Mouse (Mus musculus) lung, adult 2 months (tissue): ENCODE results near the gene Zbtb16. TPM values are rescaled to one million over a fixed set of nuclear protein-coding genes. Genes with fewer than 3 reads are reported as not detected.

ENCODE experiments used
- DNase-seq: peaks from one replicate; pipeline ENCODE4 v3.0.0; 2022
- H3K4me1 ChIP-seq: fragments of 200-500 bp; 2 replicates; pipeline ENCODE4 v1.6.1; 2011; ENCODE audit warnings: low read length; ENCODE audit not compliant: control insufficient read depth, insufficient read depth
- H3K4me3 ChIP-seq: fragments of 200-500 bp; replicated peaks from 2 replicates; pipeline ENCODE3; 2011; ENCODE audit warnings: low read depth, mild to moderate bottlenecking, control low read depth, low read length; ENCODE audit errors: extremely low read depth
- CTCF ChIP-seq: fragments of 200-500 bp; IDR thresholded peaks from 2 replicates; pipeline ENCODE4 v1.5.1; 2011; ENCODE audit warnings: mild to moderate bottlenecking, low read length, control low read depth; ENCODE audit not compliant: insufficient read depth
- POLR2A ChIP-seq: fragments of 200-500 bp; IDR thresholded peaks from 2 replicates; pipeline ENCODE4 v1.6.1; 2011; ENCODE audit warnings: low read depth, mild to moderate bottlenecking, control low read depth, low read length, borderline replicate concordance; ENCODE audit errors: extremely low read depth
- WGBS: fragments of 180-500 bp; shearing (Covaris S2); methylation state at CpG from one replicate; pipeline ENCODE4 v1.1.7; 2018; 5-methylcytosine and 5-hydroxymethylcytosine counted together
- polyA plus RNA-seq: library from polyadenylated mRNA; depleted of rRNA; stranded (reverse); fragments of >200 nt; gene quantifications from 2 replicates; pipeline ENCODE4 v1.2.3, GENCODE M21; 2012

Gene Zbtb16
- polyA plus RNA-seq, 1 experiment: 16.0 TPM

DNA sequence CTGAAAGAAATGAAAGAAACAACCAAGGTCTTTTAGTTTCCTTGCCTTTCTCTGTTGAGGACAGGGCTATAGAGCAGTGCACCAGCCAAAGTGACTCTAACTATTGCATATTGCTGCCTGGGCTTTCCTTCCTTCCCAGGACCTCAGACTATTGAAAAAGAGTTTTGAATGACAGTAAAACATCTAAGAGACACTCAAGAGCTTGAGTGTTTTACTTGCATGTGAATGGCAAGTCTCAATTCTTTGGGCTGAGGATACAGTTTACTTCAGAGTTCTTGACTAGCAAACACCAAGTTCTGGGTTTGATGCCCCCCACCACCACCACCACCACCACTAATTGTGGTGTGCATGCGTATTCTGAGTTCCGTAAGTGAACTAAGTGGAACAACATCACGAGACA is 3.5 kb upstream of the Zbtb16 start:
- no peak for DNase-seq
- 94% methylated on average over 3 of the region's 3 CpGs for WGBS
- Histone ChIP-seq H3K4me3 (no peak overlapping the region), H3K4me1 (peaks cover 4% of the 10 kb centered on the region; the same call in 1 of the 2 replicates)
- no peak for TF ChIP-seq POLR2A
- TF ChIP-seq CTCF: no peak

GRCm38 (mm10) chr9:48838346-48838745 is 2.3 kb upstream of the Zbtb16 start:
- H3K4me3 ChIP-seq: no peak overlapping the region
- 74% methylated on average over 4 of the region's 4 CpGs for WGBS
- DNase-seq: no peak
- TF ChIP-seq CTCF (no peak), POLR2A (no peak)
- peaks cover 7% of the 10 kb centered on the region for H3K4me1 ChIP-seq

DNA sequence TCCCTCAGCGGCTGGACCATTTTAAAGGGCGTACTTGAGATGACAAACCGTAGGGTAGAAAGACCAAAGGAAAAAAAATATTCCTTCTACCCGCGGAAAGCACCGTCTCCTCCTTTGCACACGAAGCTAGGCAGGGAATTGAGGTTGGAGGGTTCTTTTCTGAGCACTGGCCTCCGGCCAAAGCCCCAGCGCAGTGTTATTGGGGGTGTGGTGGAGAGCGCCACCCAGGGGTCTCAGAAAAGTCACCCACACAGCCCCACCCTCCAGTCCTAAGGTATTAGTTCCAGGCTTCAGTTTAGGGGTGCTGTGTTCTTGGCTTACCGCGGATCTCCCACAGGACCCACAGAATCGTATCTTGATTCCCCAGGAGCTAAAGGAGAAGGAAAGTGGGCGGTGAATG is 1.2 kb upstream of the Zbtb16 start:
- no peak for TF ChIP-seq POLR2A
- TF ChIP-seq CTCF: no peak
- H3K4me3 ChIP-seq: no peak overlapping the region
- no peak for DNase-seq

GRCm38 (mm10) chr9:48836566-48836930 is 526 bp upstream of the Zbtb16 start:
- no peak for TF ChIP-seq CTCF
- WGBS: 8% methylated on average over 12 of the region's 12 CpGs
- peak overlapping the region; percentile 52 for H3K4me3 ChIP-seq

More for the DNA sequence above, 1.2 kb upstream of the Zbtb16 start:
- WGBS: 26% methylated on average over 14 of the region's 14 CpGs
- peaks cover 12% of the 10 kb centered on the region for H3K4me1 ChIP-seq

DNA sequence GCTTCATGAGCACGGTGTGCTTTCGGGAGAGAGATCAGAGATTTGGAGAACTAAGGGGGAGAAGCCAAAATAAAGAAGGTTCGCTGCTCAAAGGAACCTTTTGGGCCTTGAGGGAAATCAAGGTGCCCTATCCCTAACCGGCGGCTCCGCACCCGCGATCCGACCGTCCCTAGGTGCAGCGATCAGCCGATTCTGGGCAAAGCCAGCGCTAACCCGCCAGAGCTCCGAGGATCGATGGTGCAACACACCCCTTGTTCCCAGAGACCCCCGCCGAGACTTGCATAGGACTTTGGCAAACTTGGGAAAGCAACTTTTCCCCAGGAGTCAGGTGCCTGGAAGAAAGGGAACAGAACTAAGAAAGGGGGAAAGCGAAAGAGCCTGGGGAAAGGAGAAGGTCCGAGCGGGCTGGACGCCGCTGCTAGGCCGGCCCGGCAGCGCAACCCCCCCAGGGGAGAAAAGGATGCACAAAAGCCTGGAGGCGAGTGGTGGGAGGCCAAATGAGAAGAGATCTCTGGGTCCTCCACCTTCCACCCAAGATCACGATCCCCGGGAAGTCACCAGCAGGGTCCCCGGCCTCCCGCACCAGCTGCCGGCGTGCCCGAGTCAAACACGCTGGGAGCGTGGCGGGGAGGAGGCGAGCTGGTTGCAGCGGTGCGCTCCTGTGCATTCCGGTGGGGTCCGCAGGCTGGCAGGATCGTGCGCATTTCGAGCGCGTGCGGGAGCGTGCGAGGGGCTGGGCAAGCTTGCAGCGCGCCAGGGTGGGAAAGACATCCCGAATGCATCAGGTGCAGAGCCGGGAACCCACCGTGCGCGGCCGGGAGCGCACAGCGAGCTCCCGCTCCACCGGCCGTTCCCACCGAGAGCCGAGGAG is 1.2 kb downstream of the Zbtb16 start:
- peak; percentile 68 for DNase-seq
- WGBS: 2% methylated on average over 65 of the region's 65 CpGs
- TF ChIP-seq POLR2A (peak; percentile 38; the same call in 1 of the 2 replicates), CTCF (no peak)
- H3K4me3 ChIP-seq: peak overlapping the region; percentile 94
- peaks cover 20% of the 10 kb centered on the region for H3K4me1 ChIP-seq

More at GRCm38 (mm10) chr9:48836566-48836930, 526 bp upstream of the Zbtb16 start:
- no peak for DNase-seq
- peaks cover 17% of the 10 kb centered on the region for H3K4me1 ChIP-seq

DNA sequence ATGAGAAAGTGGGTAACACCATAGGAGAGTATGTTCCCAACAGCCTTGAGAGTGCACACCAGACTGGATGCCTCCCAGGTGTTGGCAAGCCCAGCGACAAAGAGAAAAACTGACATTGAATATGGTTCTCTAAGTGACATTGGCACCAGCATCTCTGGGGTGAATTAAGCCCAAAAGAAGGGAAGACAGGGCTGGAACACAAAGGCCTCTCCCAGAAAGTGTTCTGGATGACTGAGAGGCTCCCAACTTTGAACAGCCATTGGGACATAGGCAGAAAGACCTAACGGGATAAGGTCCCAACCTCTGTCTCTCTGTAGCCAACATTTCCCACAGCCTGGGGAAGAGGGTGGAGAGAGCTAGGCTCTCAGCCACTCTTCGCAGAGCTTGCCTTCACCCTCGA is 2.0 kb downstream of the Zbtb16 start:
- 30% methylated on average over 4 of the region's 4 CpGs for WGBS
- TF ChIP-seq CTCF (no peak), POLR2A (peak; percentile 37; the same call in 1 of the 2 replicates)
- no peak for DNase-seq

DNA sequence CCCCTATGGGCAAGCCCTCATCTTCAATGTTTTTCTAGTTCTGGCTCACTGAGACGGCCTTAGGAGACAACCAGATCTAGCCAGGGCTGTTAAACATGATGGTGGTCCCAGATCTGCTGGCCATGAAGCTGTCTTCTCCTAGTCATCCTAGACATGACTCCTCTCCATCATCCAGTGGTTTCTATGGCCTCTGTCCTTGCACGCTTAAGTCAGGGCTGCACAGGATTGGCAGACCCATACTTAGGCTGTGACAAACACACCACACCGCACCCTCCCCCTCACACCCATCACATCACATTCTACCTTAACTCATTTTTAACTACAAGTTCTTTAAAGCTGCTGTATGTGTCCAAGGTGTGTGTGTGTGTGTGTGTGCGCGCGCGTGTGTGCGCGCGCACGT is 2.5 kb downstream of the Zbtb16 start:
- Histone ChIP-seq H3K4me3 (peak overlapping the region; percentile 94), H3K4me1 (peaks cover 27% of the 10 kb centered on the region)
- TF ChIP-seq CTCF (no peak), POLR2A (peak; percentile 29; the same call in 1 of the 2 replicates)
- no peak for DNase-seq
- WGBS: 95% methylated on average over 11 of the region's 11 CpGs

More for the DNA sequence above, 2.0 kb downstream of the Zbtb16 start:
- Histone ChIP-seq H3K4me1 (peaks cover 24% of the 10 kb centered on the region), H3K4me3 (peak overlapping the region; percentile 94)

- Histone ChIP-seq H3K4me3 (no peak overlapping the region), H3K4me1 (peaks cover 27% of the 10 kb centered on the region)
- WGBS: 94% methylated on average over 20 of the region's 20 CpGs
- no peak for DNase-seq
- TF ChIP-seq CTCF (no peak), POLR2A (no peak)
Observed at GRCm38 (mm10) chr9:48832473-48833100, 3.4 kb downstream of the Zbtb16 start.

DNA sequence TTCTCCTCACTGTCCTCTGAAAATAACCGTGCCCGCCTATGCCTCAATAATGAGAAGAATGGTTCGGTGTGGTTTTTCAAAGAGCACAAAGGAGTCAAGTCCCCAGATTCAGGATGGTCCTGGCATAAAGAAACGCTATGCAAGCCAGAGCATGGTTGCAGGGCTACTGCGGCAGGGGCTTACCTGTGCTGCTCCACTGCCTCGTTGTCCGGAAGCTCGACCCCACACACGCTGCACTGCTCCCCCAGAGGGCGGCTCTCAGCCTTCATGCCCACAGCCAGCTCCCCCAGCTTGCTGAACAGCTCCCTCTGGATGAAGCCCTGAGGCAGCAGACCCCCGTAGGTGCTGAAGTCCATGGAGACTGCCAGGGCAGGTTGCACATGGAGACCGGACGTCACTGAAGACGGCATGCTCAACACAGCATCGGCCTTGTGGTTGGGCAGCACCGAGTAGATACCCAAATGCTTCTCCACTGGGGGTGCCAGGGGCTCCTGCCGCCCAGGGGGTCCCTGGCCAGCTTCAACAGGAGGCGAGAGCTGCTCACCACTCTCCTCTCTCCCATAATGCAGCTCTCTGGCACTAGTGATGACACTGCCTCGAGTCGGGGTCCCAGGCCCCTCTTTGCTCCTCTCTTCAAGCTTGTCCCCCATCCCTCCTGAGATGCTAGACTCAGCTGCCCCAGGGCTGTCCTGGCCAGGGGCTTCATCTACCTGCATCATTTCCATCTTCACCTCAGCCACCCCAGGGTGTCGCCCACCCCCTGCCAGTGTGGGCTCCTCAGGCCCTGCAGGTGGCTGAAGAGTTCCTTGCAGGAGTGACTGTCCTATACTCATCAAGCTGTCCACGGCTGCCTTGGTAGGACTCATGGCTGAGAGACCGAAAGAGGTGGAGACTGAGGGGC is 4.2 kb downstream of the Zbtb16 start:
- 89% methylated on average over 23 of the region's 23 CpGs for WGBS
- TF ChIP-seq CTCF: no peak
- no peak for TF ChIP-seq POLR2A
- H3K4me3 ChIP-seq: no peak overlapping the region
- DNase-seq: no peak
- H3K4me1 ChIP-seq: peaks cover 28% of the 10 kb centered on the region
